Mouse (Mus musculus) frontal cortex, adult 2 months (tissue): ENCODE measurements around the gene Lctl. TPM values are rescaled to one million over a fixed set of nuclear protein-coding genes. Genes with fewer than 3 reads are reported as not detected.

Experiments
- DNase-seq, 2 experiments: peaks; one replicate each; pipeline ENCODE4 v3.0.0; 2022; ENCODE audit warnings: low spot score in 1 of 2; ENCODE audit errors: extremely low spot score in 1 of 2
- polyA plus RNA-seq: library from polyadenylated mRNA; depleted of rRNA; stranded (reverse); fragments of >200 nt; gene quantifications from 2 replicates; pipeline ENCODE4 v1.2.3, GENCODE M21; 2012; rRNA removed

The Lctl gene
- polyA plus RNA-seq = 0.08 and 0.22 TPM in 2 replicates

- DNase-seq = no peak
Observed at GRCm38 (mm10) chr9:64116876-64117275, at the start of gene Lctl. TSS of gene Lctl (plus strand) at chr9:64117147.

GRCm38 (mm10) chr9:64067787-64068186 is 49.2 kb upstream of the Lctl start:
- no peak for DNase-seq

GRCm38 (mm10) chr9:64068571-64068970 is 48.4 kb upstream of the Lctl start:
- DNase-seq = no peak

GRCm38 (mm10) chr9:64069131-64069530 is 47.8 kb upstream of the Lctl start:
- DNase-seq = no peak

GRCm38 (mm10) chr9:64070674-64071073 is 46.3 kb upstream of the Lctl start:
- no peak for DNase-seq

GRCm38 (mm10) chr9:64074831-64075230 is 42.1 kb upstream of the Lctl start:
- DNase-seq = no peak

GRCm38 (mm10) chr9:64076412-64076811 is 40.5 kb upstream of the Lctl start:
- no peak for DNase-seq

- no peak for DNase-seq
Observed at GRCm38 (mm10) chr9:64078386-64078792, 38.6 kb upstream of the Lctl start.

- no peak for DNase-seq
Observed at GRCm38 (mm10) chr9:64079922-64080321, 37.0 kb upstream of the Lctl start.

GRCm38 (mm10) chr9:64084231-64084630 is 32.7 kb upstream of the Lctl start:
- no peak for DNase-seq

GRCm38 (mm10) chr9:64084661-64085399 is 32.1 kb upstream of the Lctl start:
- DNase-seq = no peak

- DNase-seq = no peak
Observed at GRCm38 (mm10) chr9:64085976-64086375, 31.0 kb upstream of the Lctl start.

GRCm38 (mm10) chr9:64086543-64086942 is 30.4 kb upstream of the Lctl start:
- DNase-seq = no peak

GRCm38 (mm10) chr9:64087461-64088235 is 29.3 kb upstream of the Lctl start:
- DNase-seq = peak; percentile 51 to 89

GRCm38 (mm10) chr9:64088346-64088745 is 28.6 kb upstream of the Lctl start:
- no peak for DNase-seq

GRCm38 (mm10) chr9:64089004-64089403 is 27.9 kb upstream of the Lctl start:
- no peak for DNase-seq

- no peak for DNase-seq
Observed at GRCm38 (mm10) chr9:64094083-64094482, 22.9 kb upstream of the Lctl start.

- no peak for DNase-seq
Observed at GRCm38 (mm10) chr9:64098282-64098681, 18.7 kb upstream of the Lctl start.

GRCm38 (mm10) chr9:64100442-64100841 is 16.5 kb upstream of the Lctl start:
- DNase-seq = peak in 1 of 2 experiments; percentile 68

- no peak for DNase-seq
Observed at GRCm38 (mm10) chr9:64105301-64105700, 11.6 kb upstream of the Lctl start.

- DNase-seq = no peak
Observed at GRCm38 (mm10) chr9:64110502-64110901, 6.4 kb upstream of the Lctl start.

GRCm38 (mm10) chr9:64114646-64115045 is 2.3 kb upstream of the Lctl start:
- no peak for DNase-seq
